Mouse (Mus musculus) kidney, postnatal 25 days (tissue): ENCODE measurements around the gene Rbm48.

Experiments used
- DNase-seq, 2 experiments: peaks; one replicate each; pipeline ENCODE4 v3.0.0; 2021; ENCODE audit warnings: mixed read lengths in 2 of 2

Gene Rbm48

GRCm38 (mm10) chr5:3546226-3546625 is 50.2 kb downstream of the Rbm48 start:
- DNase-seq = peak; percentile 56 to 88

- DNase-seq = no peak
These were observed 52.0 kb downstream of the Rbm48 start for GRCm38 (mm10) chr5:3544480-3544769.

GRCm38 (mm10) chr5:3543629-3544479 is 52.5 kb downstream of the Rbm48 start, which contains the start of gene Fam133b:
Fam133b (plus strand) TSS chr5:3543833.
- peak; percentile 96 to 97 for DNase-seq

GRCm38 (mm10) chr5:3541871-3542270 is 54.5 kb downstream of the Rbm48 start:
- DNase-seq = no peak

- DNase-seq = no peak
These were observed 57.6 kb downstream of the Rbm48 start for GRCm38 (mm10) chr5:3538505-3539472.

- DNase-seq = no peak
These were observed 59.7 kb downstream of the Rbm48 start for GRCm38 (mm10) chr5:3536592-3537212.
